Mouse (Mus musculus): ENCODE measurements around the gene Nckap5. TPM values are rescaled to one million over a fixed set of nuclear protein-coding genes. Genes with fewer than 3 reads are reported as not detected.

Gene Nckap5
- total and polyA plus RNA-seq, 2 experiments from 2014 or later, result 9.3 to 10.2 TPM

DNA sequence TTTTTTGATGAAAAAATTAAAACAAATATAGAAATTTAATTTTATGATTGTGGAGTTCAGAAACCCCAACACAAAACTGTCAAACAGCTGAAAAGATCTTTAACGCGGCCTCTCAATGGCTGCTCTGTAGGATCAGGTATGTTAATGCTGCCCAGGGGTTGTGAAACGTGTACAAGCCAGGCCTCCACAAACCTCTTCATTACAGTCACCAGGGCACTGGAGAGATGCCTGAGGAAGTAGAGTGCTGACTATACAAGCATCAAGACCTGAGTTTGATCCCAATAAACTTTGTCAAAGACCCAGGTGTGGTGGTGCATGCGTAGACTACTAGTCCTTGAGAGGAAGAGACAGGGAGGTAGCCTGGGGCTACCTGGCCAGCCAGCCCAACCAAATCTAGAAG, 222.0 kb downstream of the Nckap5 start:
- 91% methylated on average over 4 of the region's 4 CpGs for WGBS
- TF ChIP-seq CTCF (IDR thresholded peaks at IDR 0.05; ENCODE audit: low read depth), result no peak
- Histone ChIP-seq H3K27ac (ENCODE audit: low read depth, low read length) (no peak overlapping the region), H3K4me3 (ENCODE audit: low read depth, low read length) (no peak overlapping the region), H3K4me1 (ENCODE audit: insufficient read depth) (no peaks in the 10 kb centered on the region), H3K4me2 (ENCODE audit: low read depth) (no peak overlapping the region), H3K9ac (no peak overlapping the region), H3K27me3 (ENCODE audit: insufficient read depth, low read length) (no peaks in the 10 kb centered on the region), H3K9me3 (ENCODE audit: low read length) (no peaks in the 10 kb centered on the region), H3K36me3 (ENCODE audit: insufficient read depth) (no peaks in the 10 kb centered on the region)
- no peak for ATAC-seq
- DNase-seq, result no peak

DNA sequence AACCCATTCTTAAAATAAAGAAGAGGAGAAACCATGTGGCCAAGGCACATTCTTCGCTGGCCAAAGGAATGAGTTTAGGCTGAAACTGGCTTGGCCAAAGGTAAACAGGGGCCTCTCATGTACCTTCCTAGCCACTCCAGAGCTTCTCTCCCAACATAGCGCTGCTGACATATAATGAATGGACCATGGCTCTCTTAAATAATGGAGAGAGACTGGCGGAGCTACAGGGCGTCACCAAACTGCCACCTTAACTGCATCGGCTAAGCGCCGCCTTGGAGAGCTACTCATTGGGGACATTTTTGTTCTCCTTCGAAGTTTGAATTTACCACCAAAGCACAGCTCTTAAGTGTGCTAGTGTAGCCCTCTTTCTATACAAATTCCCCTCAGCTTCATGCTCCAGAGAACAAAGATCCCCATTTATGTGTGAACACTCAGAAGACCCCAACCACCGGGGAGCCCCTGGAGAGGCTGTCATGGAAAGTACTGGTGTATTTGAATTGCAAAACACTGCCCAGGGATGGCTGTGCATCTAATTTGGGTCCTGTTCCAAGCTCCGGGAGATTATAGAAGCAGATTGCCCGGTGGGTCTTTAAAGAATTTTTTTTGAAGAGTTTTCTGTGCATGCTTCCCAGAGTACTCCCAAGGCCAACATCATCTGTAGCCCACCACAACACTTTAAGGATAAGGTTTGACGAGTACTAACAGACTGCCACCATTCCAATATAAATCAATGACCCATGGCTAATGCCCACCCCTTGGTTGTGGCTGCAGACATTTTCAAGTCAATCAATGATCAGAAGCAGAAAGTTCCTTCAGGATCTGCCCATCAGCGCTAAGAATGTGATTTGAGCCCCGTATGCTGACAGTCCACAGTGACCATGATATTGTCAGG, 224.2 kb downstream of the Nckap5 start:
- no peak overlapping the region for H3K4me2 ChIP-seq (ENCODE audit: low read depth)
- H3K27ac ChIP-seq (ENCODE audit: low read depth, low read length), result no peak overlapping the region
- DNase-seq, result no peak
- no peaks in the 10 kb centered on the region for H3K36me3 ChIP-seq (ENCODE audit: insufficient read depth)
- H3K4me1 ChIP-seq (ENCODE audit: insufficient read depth), result no peaks in the 10 kb centered on the region
- no peaks in the 10 kb centered on the region for H3K9me3 ChIP-seq (ENCODE audit: low read length)
- no peak overlapping the region for H3K4me3 ChIP-seq (ENCODE audit: low read depth, low read length)
- no peaks in the 10 kb centered on the region for H3K27me3 ChIP-seq (ENCODE audit: insufficient read depth, low read length)
- no peak overlapping the region for H3K9ac ChIP-seq
- 40% methylated on average over 14 of the region's 14 CpGs for WGBS
- ATAC-seq, result no peak
- no peak for TF ChIP-seq CTCF (IDR thresholded peaks at IDR 0.05; ENCODE audit: low read depth)

GRCm38 (mm10) chr1:126604551-126604950, 226.0 kb downstream of the Nckap5 start:
- Histone ChIP-seq H3K27me3 (ENCODE audit: insufficient read depth, low read length) (no peaks in the 10 kb centered on the region), H3K36me3 (ENCODE audit: insufficient read depth) (no peaks in the 10 kb centered on the region), H3K9ac (no peak overlapping the region), H3K4me3 (ENCODE audit: low read depth, low read length) (no peak overlapping the region), H3K4me1 (ENCODE audit: insufficient read depth) (no peaks in the 10 kb centered on the region), H3K4me2 (ENCODE audit: low read depth) (no peak overlapping the region), H3K9me3 (ENCODE audit: low read length) (no peaks in the 10 kb centered on the region), H3K27ac (ENCODE audit: low read depth, low read length) (no peak overlapping the region)
- ATAC-seq (no peak), DNase-seq (no peak)
- 79% methylated on average over 9 of the region's 9 CpGs for WGBS
- TF ChIP-seq CTCF (IDR thresholded peaks at IDR 0.05; ENCODE audit: low read depth), result no peak

DNA sequence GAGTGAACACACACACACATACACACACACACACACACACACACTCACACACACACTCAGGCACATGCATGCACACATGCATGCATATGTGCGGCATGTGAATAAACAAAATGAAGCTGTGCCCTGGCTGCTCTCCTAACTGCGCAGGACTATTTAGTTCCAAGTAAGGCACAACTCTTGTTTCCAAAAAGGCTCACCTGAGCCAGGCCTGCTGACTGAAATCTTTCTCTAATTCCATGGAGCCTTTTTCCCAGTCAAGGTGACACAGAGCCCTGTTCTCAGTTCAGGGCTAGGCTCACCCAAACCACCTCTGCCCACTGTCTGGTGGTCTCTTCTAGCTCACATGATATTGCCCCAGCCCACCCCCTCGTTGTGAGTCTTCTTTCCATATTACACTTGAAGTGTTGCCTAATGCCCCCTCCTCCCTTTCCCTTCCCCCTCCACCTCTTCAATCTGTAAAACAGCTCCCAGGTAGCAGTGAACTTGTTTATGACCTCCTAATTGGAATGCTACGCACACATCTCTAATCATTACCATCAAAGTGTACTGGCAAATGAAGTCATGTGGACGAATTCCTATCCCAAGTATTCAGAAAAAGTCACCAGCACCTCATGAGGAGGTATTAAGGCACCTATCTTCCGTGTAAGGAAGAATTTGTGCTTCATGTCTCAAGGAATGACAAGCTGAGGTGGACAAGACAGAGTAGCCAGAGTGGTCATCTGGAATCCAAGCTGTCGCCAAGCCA, 226.7 kb downstream of the Nckap5 start:
- ATAC-seq, result no peak

DNA sequence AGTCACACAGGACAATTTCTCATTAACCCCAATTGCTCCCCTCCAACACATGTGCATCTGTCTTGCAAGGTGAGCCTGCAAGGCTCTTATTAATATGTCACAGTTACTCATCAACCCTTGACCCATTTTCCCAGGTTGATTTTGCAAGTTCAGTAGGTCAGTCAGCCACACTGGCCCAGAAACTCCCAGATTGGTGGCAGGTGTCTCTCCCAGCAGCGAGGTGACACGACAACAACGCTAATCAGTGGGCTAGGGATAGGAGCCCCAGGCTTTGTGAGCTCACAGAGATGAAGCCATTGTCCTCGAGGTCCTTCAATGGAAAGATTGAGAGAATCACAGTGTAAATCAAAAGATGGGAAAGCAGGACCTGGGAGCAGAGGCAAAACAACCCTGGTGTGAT, 230.0 kb downstream of the Nckap5 start:
- no peak for ATAC-seq
- Histone ChIP-seq H3K4me2 (ENCODE audit: low read depth) (no peak overlapping the region), H3K27ac (ENCODE audit: low read depth, low read length) (no peak overlapping the region), H3K4me3 (ENCODE audit: low read depth, low read length) (no peak overlapping the region), H3K27me3 (ENCODE audit: insufficient read depth, low read length) (no peaks in the 10 kb centered on the region), H3K36me3 (ENCODE audit: insufficient read depth) (no peaks in the 10 kb centered on the region), H3K9me3 (ENCODE audit: low read length) (no peaks in the 10 kb centered on the region), H3K4me1 (ENCODE audit: insufficient read depth) (0 out of 2 replicates have a peak, but pooled peaks cover 3% of the 10 kb centered on the region), H3K9ac (no peak overlapping the region)
- no peak for TF ChIP-seq CTCF (IDR thresholded peaks at IDR 0.05; ENCODE audit: low read depth)
- WGBS, result 65% methylated on average over 4 of the region's 4 CpGs
- no peak for DNase-seq

More for the DNA sequence above, 226.7 kb downstream of the Nckap5 start:
- H3K27me3 ChIP-seq (ENCODE audit: insufficient read depth, low read length), result no peaks in the 10 kb centered on the region
- H3K36me3 ChIP-seq (ENCODE audit: insufficient read depth), result no peaks in the 10 kb centered on the region
- H3K4me1 ChIP-seq (ENCODE audit: insufficient read depth), result no peaks in the 10 kb centered on the region
- no peak overlapping the region for H3K4me3 ChIP-seq (ENCODE audit: low read depth, low read length)
- no peak for TF ChIP-seq CTCF (IDR thresholded peaks at IDR 0.05; ENCODE audit: low read depth)
- H3K9ac ChIP-seq, result no peak overlapping the region
- H3K4me2 ChIP-seq (ENCODE audit: low read depth), result no peak overlapping the region
- DNase-seq, result no peak
- no peak overlapping the region for H3K27ac ChIP-seq (ENCODE audit: low read depth, low read length)
- 88% methylated on average over 7 of the region's 7 CpGs for whole genome bisulfite sequencing
- no peaks in the 10 kb centered on the region for H3K9me3 ChIP-seq (ENCODE audit: low read length)

- Histone ChIP-seq H3K4me2 (ENCODE audit: low read depth) (no peak overlapping the region), H3K4me1 (ENCODE audit: insufficient read depth) (0 out of 2 replicates have a peak, but pooled peaks cover 3% of the 10 kb centered on the region), H3K9ac (no peak overlapping the region), H3K9me3 (ENCODE audit: low read length) (no peaks in the 10 kb centered on the region), H3K27me3 (ENCODE audit: insufficient read depth, low read length) (no peaks in the 10 kb centered on the region), H3K4me3 (ENCODE audit: low read depth, low read length) (no peak overlapping the region), H3K36me3 (ENCODE audit: insufficient read depth) (no peaks in the 10 kb centered on the region), H3K27ac (ENCODE audit: low read depth, low read length) (no peak overlapping the region)
- DNase-seq, result no peak
- TF ChIP-seq CTCF (IDR thresholded peaks at IDR 0.05; ENCODE audit: low read depth), result no peak
- WGBS, result 39% methylated on average over 3 of the region's 3 CpGs
- ATAC-seq, result no peak
Measured at GRCm38 (mm10) chr1:126597376-126597775, 233.2 kb downstream of the Nckap5 start.

GRCm38 (mm10) chr1:126594796-126595195, 235.8 kb downstream of the Nckap5 start:
- no peak for DNase-seq
- Histone ChIP-seq H3K27ac (ENCODE audit: low read depth, low read length) (no peak overlapping the region), H3K9ac (no peak overlapping the region), H3K27me3 (ENCODE audit: insufficient read depth, low read length) (no peaks in the 10 kb centered on the region), H3K36me3 (ENCODE audit: insufficient read depth) (no peaks in the 10 kb centered on the region), H3K9me3 (ENCODE audit: low read length) (no peaks in the 10 kb centered on the region), H3K4me3 (ENCODE audit: low read depth, low read length) (no peak overlapping the region), H3K4me1 (ENCODE audit: insufficient read depth) (0 out of 2 replicates have a peak, but pooled peaks cover 3% of the 10 kb centered on the region), H3K4me2 (ENCODE audit: low read depth) (no peak overlapping the region)
- no peak for ATAC-seq
- no peak for TF ChIP-seq CTCF (IDR thresholded peaks at IDR 0.05; ENCODE audit: low read depth)
- 77% methylated on average over 3 of the region's 3 CpGs for WGBS

All from forebrain, postnatal 0 days (tissue).